In the genomic region with DNA sequence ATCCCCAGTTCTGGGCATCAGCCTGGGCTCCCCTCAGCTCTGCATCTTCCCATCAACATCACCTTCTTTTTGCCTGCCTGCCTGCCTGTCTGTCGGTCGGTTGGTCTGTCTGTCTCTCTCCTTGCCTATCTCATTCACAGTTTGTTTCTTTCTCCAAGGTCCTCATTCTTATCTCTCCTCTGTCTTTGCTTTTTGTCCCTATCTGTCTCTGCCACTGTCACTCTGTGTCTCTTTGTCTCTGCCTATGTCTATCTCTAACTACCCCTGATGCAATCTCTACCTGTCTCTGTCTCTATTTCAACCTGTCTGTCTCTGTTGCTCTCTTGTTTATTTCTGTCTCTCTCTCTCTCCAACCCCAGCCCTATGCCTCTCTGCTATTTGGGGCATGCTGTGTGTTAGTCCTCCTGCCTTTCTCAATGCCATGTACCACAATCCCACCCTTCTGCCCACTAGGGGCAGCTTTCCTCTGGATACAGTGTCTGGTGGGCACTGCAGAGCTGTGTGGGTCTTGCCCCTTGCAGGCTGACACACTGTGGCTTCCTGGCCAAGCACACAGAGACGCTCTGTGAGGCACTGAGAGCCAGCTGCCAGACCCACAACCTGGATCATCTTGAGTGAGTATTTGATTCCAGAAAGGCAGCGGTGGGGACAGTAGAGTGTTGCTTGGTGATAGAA, we compare ENCODE assay signal across 19 mouse cellular contexts. TPM values are rescaled to one million over a fixed set of nuclear protein-coding genes. Genes with fewer than 3 reads are reported as not detected.
DNase-seq lines count a peak whose midpoint lies in the region; ATAC-seq and TF ChIP-seq lines count a peak whose summit lies in the region.
"Had no signal": no experiment of that assay in that cellular context is flagged by ENCODE, and none has a peak within 500 bp of the region (broad histone marks: within the 10 kb centered on the region; RNA-seq: fewer than 3 reads in every experiment).

No protein-coding gene starts in this region.

- H3K27me3 ChIP-seq in hindbrain, embryonic 11.5 days (ENCODE audit: control insufficient read depth, insufficient read depth, low read length) = no peaks in the 10 kb centered on the region
- peaks cover 12% of the 10 kb centered on the region for H3K27me3 ChIP-seq in hindbrain, embryonic 10.5 days (ENCODE audit: insufficient read depth, poor library complexity, severe bottlenecking)
- H3K27me3 ChIP-seq in liver, embryonic 14.5 days (ENCODE audit: control insufficient read depth, insufficient read depth, low read length) = no peaks in the 10 kb centered on the region
- H3K27me3 ChIP-seq in liver, embryonic 11.5 days (replicated peaks; ENCODE audit: control insufficient read depth, insufficient read depth, low read length) = no peaks in the 10 kb centered on the region
- H3K27me3 ChIP-seq: kidney, embryonic 15.5 days; midbrain, embryonic 15.5 days had no signal

- no peak overlapping the region for H3K4me2 ChIP-seq in hindbrain, embryonic 11.5 days (replicated peaks; ENCODE audit: low read depth, low read length)
- no peak overlapping the region for H3K4me2 ChIP-seq in liver, embryonic 14.5 days (ENCODE audit: low read depth)
- H3K4me2 ChIP-seq in liver, embryonic 11.5 days = no peak overlapping the region
- H3K4me2 ChIP-seq: forebrain, embryonic 12.5 days; heart, embryonic 12.5 days; kidney, embryonic 15.5 days; midbrain, embryonic 15.5 days had no signal

- H3K4me1 ChIP-seq in hindbrain, embryonic 11.5 days (replicated peaks; ENCODE audit: control insufficient read depth, insufficient read depth, low read length) = no peaks in the 10 kb centered on the region
- peaks cover 9% of the 10 kb centered on the region; the same call in 1 of the 2 replicates for H3K4me1 ChIP-seq in hindbrain, embryonic 10.5 days (replicated peaks)
- peaks cover 0 to 3% of the 10 kb centered on the region in 2 experiments; a peak in 1 of 4 replicates for H3K4me1 ChIP-seq in liver, embryonic 14.5 days (replicated peaks; ENCODE audit: control insufficient read depth in 2 of 2, insufficient read depth in 2 of 2, low read length in 1 of 2)
- no peaks in the 10 kb centered on the region for H3K4me1 ChIP-seq in liver, embryonic 11.5 days (replicated peaks; ENCODE audit: control insufficient read depth, insufficient read depth, low read length)

- no peak overlapping the region for H3K27ac ChIP-seq in hindbrain, embryonic 11.5 days (ENCODE audit: low read depth, low read length)
- no peak overlapping the region for H3K27ac ChIP-seq in hindbrain, embryonic 10.5 days
- no peak overlapping the region for H3K27ac ChIP-seq in liver, embryonic 14.5 days
- no peak overlapping the region for H3K27ac ChIP-seq in liver, embryonic 11.5 days (ENCODE audit: low read depth, low read length)
- H3K27ac ChIP-seq: forebrain, embryonic 12.5 days; kidney, embryonic 15.5 days; limb, embryonic 10.5 days; macrophage; midbrain, embryonic 15.5 days had no signal

- no peaks in the 10 kb centered on the region for H3K36me3 ChIP-seq in hindbrain, embryonic 11.5 days (ENCODE audit: control insufficient read depth, insufficient read depth, low read length)
- H3K36me3 ChIP-seq in hindbrain, embryonic 10.5 days = no peaks in the 10 kb centered on the region
- no peaks in the 10 kb centered on the region for H3K36me3 ChIP-seq in liver, embryonic 14.5 days (replicated peaks; ENCODE audit: control insufficient read depth, insufficient read depth, low read depth)
- no peaks in the 10 kb centered on the region for H3K36me3 ChIP-seq in liver, embryonic 11.5 days (ENCODE audit: control insufficient read depth, insufficient read depth, low read length)
- H3K36me3 ChIP-seq: forebrain, embryonic 12.5 days; heart, embryonic 12.5 days; kidney, embryonic 15.5 days; limb, embryonic 10.5 days; midbrain, embryonic 15.5 days had no signal

- no peak for ATAC-seq in hindbrain, embryonic 11.5 days (ENCODE audit: low FRiP score)
- no peak for ATAC-seq in liver, embryonic 14.5 days (ENCODE audit: insufficient read depth)
- no peak for ATAC-seq in liver, embryonic 11.5 days (replicated peaks; ENCODE audit: low FRiP score)
- no peak for ATAC-seq in cerebellum, adult (ENCODE audit: insufficient number of reproducible peaks, low FRiP score, low TSS enrichment)
- ATAC-seq: inflammation-experienced regulatory T-cells, adult 6 months; midbrain, embryonic 15.5 days had no signal

- TF ChIP-seq EP300 in liver, embryonic 14.5 days (IDR thresholded peaks at IDR 0.05; ENCODE audit: low read depth) = peak; percentile 45; the same call in 1 of the 2 replicates

- WGBS in hindbrain, embryonic 11.5 days = 81% methylated on average over 4 of the region's 4 CpGs
- 77% methylated on average over 4 of the region's 4 CpGs for WGBS in hindbrain, embryonic 10.5 days
- WGBS in liver, embryonic 14.5 days (ENCODE audit: insufficient replicate concordance) = 31% methylated on average over 4 of the region's 4 CpGs
- 37% methylated on average over 4 of the region's 4 CpGs for WGBS in liver, embryonic 11.5 days

- H3K9me3 ChIP-seq in hindbrain, embryonic 11.5 days (ENCODE audit: control insufficient read depth, low read length) = no peaks in the 10 kb centered on the region
- H3K9me3 ChIP-seq in hindbrain, embryonic 10.5 days = no peaks in the 10 kb centered on the region
- no peaks in the 10 kb centered on the region for H3K9me3 ChIP-seq in liver, embryonic 14.5 days (ENCODE audit: control insufficient read depth, low read length)
- H3K9me3 ChIP-seq in liver, embryonic 11.5 days (ENCODE audit: control insufficient read depth, low read length) = no peaks in the 10 kb centered on the region
- H3K9me3 ChIP-seq: forebrain, embryonic 12.5 days; heart, embryonic 12.5 days; kidney, embryonic 15.5 days; limb, embryonic 10.5 days; midbrain, embryonic 15.5 days had no signal

- no peak overlapping the region for H3K4me3 ChIP-seq in hindbrain, embryonic 11.5 days (ENCODE audit: low read depth, low read length)
- H3K4me3 ChIP-seq in hindbrain, embryonic 10.5 days = no peak overlapping the region
- no peak overlapping the region for H3K4me3 ChIP-seq in liver, embryonic 14.5 days (ENCODE audit: insufficient read depth in 1 of 2, low read depth in 2 of 2, low read length in 2 of 2)
- H3K4me3 ChIP-seq in liver, embryonic 11.5 days (ENCODE audit: low read depth, low read length) = no peak overlapping the region
- H3K4me3 ChIP-seq: forebrain, embryonic 12.5 days; heart, embryonic 12.5 days; kidney, embryonic 15.5 days; limb, embryonic 10.5 days; midbrain, embryonic 15.5 days had no signal

- TF ChIP-seq CTCF in liver, embryonic 14.5 days (IDR thresholded peaks at IDR 0.05; ENCODE audit: low read depth) = no peak

- peak; percentile 18 for DNase-seq in hindbrain, embryonic 11.5 days (ENCODE audit: low spot score)
- DNase-seq in hindbrain, embryonic 10.5 days (ENCODE audit: low spot score) = no peak
- DNase-seq in liver, embryonic 14.5 days (ENCODE audit: low read depth in 3 of 3, low spot score in 3 of 3) = no peak
- no peak for DNase-seq in liver, embryonic 11.5 days (ENCODE audit: low spot score)
- peak; percentile 38 for DNase-seq in thymus, postnatal 4 days
- DNase-seq in thymus, postnatal 0 days (ENCODE audit: low spot score) = no peak
- DNase-seq: adrenal gland, postnatal 25 days; cerebellum, adult 9-10 months; heart, postnatal 4 days; right cerebral cortex, postnatal 14 days had no signal

- H3K9ac ChIP-seq in hindbrain, embryonic 11.5 days (ENCODE audit: low read depth, low read length) = no peak overlapping the region
- no peak overlapping the region for H3K9ac ChIP-seq in liver, embryonic 14.5 days (replicated peaks)
- no peak overlapping the region for H3K9ac ChIP-seq in liver, embryonic 11.5 days (ENCODE audit: low read depth, low read length)
- H3K9ac ChIP-seq: forebrain, embryonic 12.5 days; heart, embryonic 12.5 days; kidney, embryonic 15.5 days; midbrain, embryonic 15.5 days had no signal

RNA-seq across cellular contexts. Expression of a gene that starts 42.8 kb away (rescaled TPM):
- polyA plus RNA-seq in hindbrain, embryonic 11.5 days (2014; fragmentation: Nextera tagmentation; extraction: Ambion mirVana) = 9.8 and 10.1 TPM in 2 replicates
- polyA plus RNA-seq in hindbrain, embryonic 10.5 days (2016; fragmentation: Nextera tagmentation; extraction: Ambion mirVana) = 10.0 and 11.1 TPM in 2 replicates
- polyA plus RNA-seq in liver, embryonic 14.5 days (2012; rRNA removed) = 2.3 and 2.6 TPM in 2 replicates
- 2.5 and 2.7 TPM in 2 replicates for polyA plus RNA-seq in liver, embryonic 14.5 days (2014; fragmentation: Nextera tagmentation; extraction: Ambion mirVana)
- polyA plus RNA-seq in liver, embryonic 11.5 days (2014; fragmentation: Nextera tagmentation; extraction: Ambion mirVana) = 7.8 and 8.4 TPM in 2 replicates
- polyA plus RNA-seq in thymus, postnatal 0 days (2015; fragmentation: Nextera tagmentation; extraction: Ambion mirVana) = 2.9 and 3.0 TPM in 2 replicates

RNA-seq across cellular contexts. Expression of a gene that starts 55.8 kb away (rescaled TPM):
- 0.23 TPM in 1 of 2 replicates, not detected in the other for polyA plus RNA-seq in hindbrain, embryonic 11.5 days (2014; fragmentation: Nextera tagmentation; extraction: Ambion mirVana)
- polyA plus RNA-seq in hindbrain, embryonic 10.5 days (2016; fragmentation: Nextera tagmentation; extraction: Ambion mirVana) = 0.20 TPM in 1 of 2 replicates, not detected in the other
- polyA plus RNA-seq in liver, embryonic 14.5 days (2012; rRNA removed) = 0.10 and 0.22 TPM in 2 replicates
- 0.09 and 0.18 TPM in 2 replicates for polyA plus RNA-seq in liver, embryonic 14.5 days (2014; fragmentation: Nextera tagmentation; extraction: Ambion mirVana)
- polyA plus RNA-seq in liver, embryonic 11.5 days (2014; fragmentation: Nextera tagmentation; extraction: Ambion mirVana) = not detected in 2 replicates
- 5.0 and 6.2 TPM in 2 replicates for polyA plus RNA-seq in thymus, postnatal 0 days (2015; fragmentation: Nextera tagmentation; extraction: Ambion mirVana)
- polyA plus RNA-seq: limb, embryonic 10.5 days; neural tube, embryonic 11.5 days had no signal

Comparison
In these comparisons a context has a peak if more than half of its experiments do, and no peak if none do; other contexts are left out.
1. DNase-seq: peak in hindbrain, embryonic 11.5 days (single experiment) and thymus, postnatal 4 days (single experiment); none in hindbrain, embryonic 10.5 days (single experiment), liver, embryonic 14.5 days (0 of 3), liver, embryonic 11.5 days (single experiment) and thymus, postnatal 0 days (single experiment).